Mouse (Mus musculus): ENCODE results near the gene Rtkn. TPM values are rescaled to one million over a fixed set of nuclear protein-coding genes. Genes with fewer than 3 reads are reported as not detected.

The Rtkn gene
- total RNA-seq, 2 experiments from 2014 or later = 10.7 to 11.7 TPM

GRCm38 (mm10) chr6:83115682-83116372 lies 19.4 kb upstream of the Rtkn start:
- intact Hi-C loops (cut with DNase I) = loop anchor here (2.0 kb wide), 1 partner anchor 43 kb away; no protein-coding TSS in a partner anchor
- DNase-seq = peak in 1 of 2 experiments; percentile 41

- DNase-seq = no peak
- intact Hi-C loops (cut with DNase I) = loop anchor here (2.0 kb wide), 1 partner anchor 42 kb away; no protein-coding TSS in a partner anchor
Measured at GRCm38 (mm10) chr6:83116373-83117164, 18.7 kb upstream of the Rtkn start.

- no peak for DNase-seq
- intact Hi-C loops (cut with DNase I) = loop anchor here (2.0 kb wide), 1 partner anchor 42 kb away; no protein-coding TSS in a partner anchor
Measured at GRCm38 (mm10) chr6:83117165-83117438, 18.2 kb upstream of the Rtkn start.

GRCm38 (mm10) chr6:83117616-83118015 lies 17.6 kb upstream of the Rtkn start:
- no peak for DNase-seq
- intact Hi-C loops (cut with DNase I) = loop anchor here (2.0 kb wide), 1 partner anchor 41 kb away; no protein-coding TSS in a partner anchor

- intact Hi-C loops (cut with DNase I) = no loop called here
- no peak for DNase-seq
Measured at GRCm38 (mm10) chr6:83118369-83118768, 16.9 kb upstream of the Rtkn start.

- intact Hi-C loops (cut with DNase I) = no loop called here
- no peak for DNase-seq
Measured at GRCm38 (mm10) chr6:83118825-83119733, 16.2 kb upstream of the Rtkn start.

GRCm38 (mm10) chr6:83119734-83120051 lies 15.6 kb upstream of the Rtkn start:
- intact Hi-C loops (cut with DNase I) = loop anchor here (5.0 kb wide), 1 partner anchor 148 kb away; no protein-coding TSS in a partner anchor
- no peak for DNase-seq

- intact Hi-C loops (cut with DNase I) = loop anchor here (5.0 kb wide), 1 partner anchor 146 kb away; no protein-coding TSS in a partner anchor
- DNase-seq = peak; percentile 98
Measured at GRCm38 (mm10) chr6:83120930-83121862, 14.1 kb upstream of the Rtkn start, which contains the start of gene Wbp1. TSS of gene Wbp1 (minus strand) at chr6:83121559.

GRCm38 (mm10) chr6:83121863-83122710 lies 13.2 kb upstream of the Rtkn start:
- intact Hi-C loops (cut with DNase I) = loop anchor here (5.0 kb wide), 1 partner anchor 145 kb away; no protein-coding TSS in a partner anchor
- no peak for DNase-seq

- intact Hi-C loops (cut with DNase I) = loop anchor here (5.0 kb wide), 1 partner anchor 144 kb away; no protein-coding TSS in a partner anchor
- DNase-seq = no peak
Measured at GRCm38 (mm10) chr6:83122961-83123360, 12.3 kb upstream of the Rtkn start.

GRCm38 (mm10) chr6:83124851-83125312 lies 10.4 kb upstream of the Rtkn start:
- intact Hi-C loops (cut with DNase I) = loop anchor here (5.0 kb wide), 1 partner anchor 142 kb away; no protein-coding TSS in a partner anchor
- DNase-seq = peak; percentile 94 to 97

GRCm38 (mm10) chr6:83125331-83125730 lies 9.9 kb upstream of the Rtkn start, which contains the start of gene Ino80b:
TSS of gene Ino80b (minus strand) at chr6:83125431.
- intact Hi-C loops (cut with DNase I) = no loop called here

GRCm38 (mm10) chr6:83127419-83127818 lies 7.8 kb upstream of the Rtkn start:
- DNase-seq = no peak
- intact Hi-C loops (cut with DNase I) = no loop called here

More at GRCm38 (mm10) chr6:83125331-83125730, 9.9 kb upstream of the Rtkn start, which contains the start of gene Ino80b:
- no peak for DNase-seq

- DNase-seq = peak in 1 of 2 experiments; percentile 30
- intact Hi-C loops (cut with DNase I) = no loop called here
Measured at GRCm38 (mm10) chr6:83131469-83132034, 3.7 kb upstream of the Rtkn start.

- DNase-seq = no peak
- intact Hi-C loops (cut with DNase I) = no loop called here
Measured at GRCm38 (mm10) chr6:83132176-83132919, 2.9 kb upstream of the Rtkn start.

GRCm38 (mm10) chr6:83134226-83134625 lies 1.0 kb upstream of the Rtkn start:
- DNase-seq = no peak
- intact Hi-C loops (cut with DNase I) = no loop called here

GRCm38 (mm10) chr6:83135571-83136161 lies 403 bp downstream of the Rtkn start:
- peak; percentile 52 to 55 for DNase-seq
- intact Hi-C loops (cut with DNase I) = no loop called here
